Mouse (Mus musculus) left cerebral cortex, adult 8-10 months (tissue): Measurements from ENCODE around the gene Eipr1. TPM values are rescaled to one million over a fixed set of nuclear protein-coding genes. Genes with fewer than 3 reads are reported as not detected.
A peak's percentile ranks its signal among the peaks of the same experiment; 100 is the strongest.
"Not testable (repeated sequence)": the region's sequence is repeated elsewhere in the genome, so short reads cannot be mapped to it uniquely, and the experiment has no call there.

ENCODE experiments used
- DNase-seq, 2 experiments: peaks; one replicate each; pipeline ENCODE4 v3.0.0; 2022; ENCODE audit warnings: low spot score in 2 of 2
- total RNA-seq, 4 experiments: library from RNA; stranded (reverse); gene quantifications; 2 replicates each; pipeline ENCODE4 v1.2.4; 2022

Gene Eipr1
- 10 to 100 TPM; 57.1 to 65.8 (median 61.0) TPM for total RNA-seq

DNA sequence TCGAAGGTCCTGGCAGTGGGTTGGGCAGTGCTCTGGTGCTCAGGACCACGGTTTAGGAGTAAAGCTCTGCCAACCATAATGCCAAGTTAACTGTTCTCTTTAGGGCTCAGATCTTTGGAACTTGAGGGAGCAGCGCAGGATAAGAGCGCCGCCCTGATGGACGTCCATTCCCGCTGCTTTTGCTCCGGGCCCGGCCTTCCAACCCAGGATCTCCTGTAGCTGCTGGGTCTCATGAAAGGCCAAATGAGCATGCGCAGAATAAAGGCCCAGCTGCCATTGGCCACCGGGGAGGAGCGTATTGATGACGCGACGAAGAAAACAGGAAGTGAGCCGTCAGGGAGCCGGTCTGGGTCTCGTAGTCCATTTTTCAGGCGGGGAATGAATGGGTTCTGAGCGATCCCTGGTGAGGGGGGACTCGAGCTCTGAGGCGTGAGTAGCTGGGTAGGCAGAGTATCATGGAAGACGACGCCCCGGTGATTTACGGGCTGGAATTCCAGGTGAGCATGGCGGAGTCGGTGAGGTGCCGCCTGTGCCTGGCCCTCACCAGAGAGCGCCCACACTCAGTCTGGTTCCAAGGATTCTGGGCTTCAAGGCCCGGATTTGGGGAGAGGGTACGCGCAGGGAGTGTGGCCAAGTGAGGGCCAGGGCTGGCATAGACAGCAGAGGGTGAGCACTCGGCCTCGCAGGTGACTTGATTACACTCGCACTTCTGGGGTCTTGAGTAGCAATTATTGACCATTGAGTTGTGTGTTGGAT lies at the start of gene Eipr1:
Gene Eipr1, plus strand, starts transcription at position 296 of the 756 bp plus-strand sequence.
- DNase-seq = peak; percentile 66 to 92

DNA sequence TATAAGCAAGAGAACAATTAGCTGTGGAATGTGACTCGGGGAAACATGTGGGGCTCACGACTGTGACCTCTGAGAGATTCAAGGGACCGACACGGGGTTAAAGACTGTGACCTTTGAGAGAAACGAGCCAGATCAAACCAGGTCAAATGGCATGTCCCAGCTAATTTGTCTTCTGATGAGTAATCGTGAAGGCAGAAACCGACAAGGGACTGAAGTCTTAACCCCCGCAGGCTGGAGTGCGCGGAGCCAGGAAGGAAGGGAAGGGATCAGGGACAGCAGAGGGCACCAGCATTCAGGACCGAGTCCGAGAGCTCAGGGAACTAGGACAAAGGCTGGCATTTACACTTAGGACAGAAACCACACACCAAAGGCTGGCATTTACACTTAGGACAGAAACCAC lies 47.2 kb upstream of the Eipr1 start:
- DNase-seq = no peak

DNA sequence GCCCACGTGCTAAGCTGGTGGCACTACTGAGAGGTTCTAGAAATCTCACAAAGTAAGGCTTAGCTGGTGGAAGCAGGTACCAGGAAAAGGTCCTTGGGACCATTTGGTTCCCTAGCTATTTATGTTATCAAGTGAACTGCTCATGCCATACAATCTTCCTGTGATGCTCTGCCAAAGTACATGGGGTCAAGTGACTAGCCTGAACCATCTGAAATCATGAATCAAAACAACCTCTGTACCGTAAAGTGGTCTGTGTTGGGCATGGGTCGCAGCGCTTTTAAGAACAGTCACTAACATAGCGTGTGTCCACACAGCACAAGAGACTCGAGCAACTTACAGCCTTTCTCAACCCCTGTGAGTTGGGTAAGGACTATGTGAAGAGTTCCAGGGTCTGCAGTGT lies 46.4 kb upstream of the Eipr1 start:
- DNase-seq = no peak

DNA sequence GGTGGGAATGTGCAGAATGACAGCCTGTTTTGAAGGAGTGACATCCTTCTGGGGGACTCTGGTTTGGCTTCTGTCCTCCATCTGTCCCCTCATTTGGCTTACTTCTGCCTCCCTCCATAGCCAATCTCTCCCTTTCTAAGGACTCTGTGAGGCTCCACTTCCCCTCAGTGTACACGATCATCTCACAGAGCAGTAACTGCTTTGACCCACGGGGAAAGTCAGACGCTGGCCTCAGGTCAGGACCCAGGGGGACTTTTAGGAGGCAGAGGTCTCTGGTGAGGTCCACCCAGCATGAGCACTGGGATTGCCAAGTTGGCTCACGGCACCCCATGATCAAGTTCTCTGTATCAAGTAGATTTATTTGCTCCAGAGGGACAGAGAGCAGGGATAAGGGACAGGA lies 43.4 kb upstream of the Eipr1 start:
- no peak for DNase-seq

DNA sequence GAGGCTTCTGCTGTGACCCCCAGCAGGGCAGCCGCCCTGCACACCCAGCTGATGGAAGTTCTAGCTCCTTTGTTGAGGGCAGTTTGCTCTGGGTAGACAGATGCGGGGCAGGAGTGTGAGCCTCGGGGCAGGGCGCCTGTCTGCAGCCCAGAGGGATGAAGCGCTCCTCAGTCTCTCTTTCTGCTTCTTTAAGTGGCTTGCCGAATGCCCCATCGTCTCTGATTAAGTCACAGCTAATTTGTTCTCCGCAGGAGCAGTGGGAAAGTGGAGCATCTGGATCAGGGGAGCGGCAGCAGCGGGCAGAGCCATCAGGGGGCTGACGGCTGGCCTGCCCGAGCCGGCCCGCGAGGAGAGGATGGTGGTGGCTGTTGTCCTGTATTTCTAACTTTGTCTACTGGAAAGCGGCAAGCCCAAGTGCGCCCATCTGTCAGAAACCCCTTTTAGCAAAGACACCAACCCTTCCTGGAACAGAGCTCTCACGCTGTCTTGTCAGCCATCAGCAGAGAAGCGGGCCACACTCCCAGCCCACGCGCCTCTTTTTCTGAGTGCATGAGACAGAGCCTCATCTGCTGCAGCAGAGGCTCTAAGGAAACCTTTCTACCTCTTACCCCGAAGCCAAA lies 40.9 kb upstream of the Eipr1 start:
- peak; percentile 56 to 93 for DNase-seq

DNA sequence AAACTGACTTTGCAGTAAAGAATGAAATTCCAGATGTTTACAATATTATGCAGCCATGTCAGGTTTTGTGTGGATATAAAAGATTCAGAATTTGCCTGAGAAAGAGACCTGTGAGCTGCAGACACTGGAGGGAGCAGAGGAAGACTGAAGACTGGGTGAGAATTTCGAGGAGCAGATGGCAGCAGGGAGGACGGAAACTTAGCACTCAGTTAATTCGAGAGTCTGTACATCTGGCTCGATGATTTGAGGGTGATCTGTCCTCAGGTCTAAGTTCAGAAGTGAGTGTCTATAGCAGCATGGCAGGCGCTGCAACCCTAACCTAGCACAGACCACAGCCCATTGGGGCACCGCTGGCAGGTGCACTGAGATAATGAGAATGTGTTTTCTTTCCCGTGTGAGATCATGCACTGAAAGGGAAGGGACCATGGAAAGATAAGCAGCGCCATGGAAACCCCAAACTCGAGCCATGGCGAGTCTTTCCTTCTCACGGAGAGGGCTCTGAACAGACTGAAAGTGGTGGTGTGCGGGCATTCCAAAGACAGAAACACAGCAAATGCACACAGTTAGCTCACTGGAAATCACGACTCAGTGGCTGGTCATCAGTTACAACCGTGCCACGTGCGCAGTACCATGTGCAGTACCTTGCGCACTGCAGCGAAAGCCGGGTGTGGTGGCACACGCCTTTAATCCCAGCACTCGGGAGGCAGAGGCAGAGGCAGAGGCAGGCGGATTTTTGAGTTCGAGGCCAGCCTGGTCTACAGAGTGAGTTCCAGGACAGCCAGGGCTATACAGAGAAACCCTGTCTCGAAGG lies 36.6 kb upstream of the Eipr1 start:
- no peak for DNase-seq

DNA sequence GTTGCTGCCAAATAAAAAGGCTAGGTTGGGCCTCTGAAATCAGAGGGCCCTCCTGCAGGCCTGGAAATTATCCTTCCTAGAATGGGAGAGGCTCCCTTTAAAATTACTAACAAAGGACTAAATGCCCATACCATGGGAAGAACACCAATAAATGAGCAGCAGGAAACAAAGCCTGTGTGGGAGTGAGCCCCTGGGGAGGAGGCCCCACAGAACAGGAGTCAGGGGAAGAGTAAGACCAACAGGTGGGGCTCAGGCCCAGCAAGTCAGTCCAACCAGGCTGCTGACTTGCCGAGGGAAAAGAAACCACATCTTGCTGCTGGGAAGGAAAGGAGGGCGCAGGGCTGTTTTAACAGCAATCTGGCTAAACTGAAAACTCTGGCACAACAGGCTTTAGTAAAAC lies 34.5 kb upstream of the Eipr1 start:
- DNase-seq = no peak

DNA sequence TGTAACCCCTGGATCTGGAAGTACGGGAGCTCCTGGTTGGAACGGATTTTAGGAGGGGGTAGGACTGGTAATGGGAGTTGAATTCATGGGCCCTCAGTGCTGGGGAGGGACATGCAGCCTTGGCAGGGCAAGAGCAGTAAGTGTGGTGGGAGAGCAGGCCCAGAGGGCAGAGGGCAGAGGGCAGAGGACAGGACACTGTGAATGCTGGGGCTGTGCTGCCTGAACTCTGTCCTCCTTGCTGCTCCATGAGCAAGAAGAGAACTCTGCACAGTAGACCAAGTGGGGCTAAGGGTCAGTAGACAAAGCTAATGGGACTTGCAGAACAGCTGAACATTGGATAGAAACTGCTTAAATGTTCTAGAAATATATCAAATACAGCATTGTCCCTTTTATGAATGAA lies 33.5 kb upstream of the Eipr1 start:
- no peak for DNase-seq

DNA sequence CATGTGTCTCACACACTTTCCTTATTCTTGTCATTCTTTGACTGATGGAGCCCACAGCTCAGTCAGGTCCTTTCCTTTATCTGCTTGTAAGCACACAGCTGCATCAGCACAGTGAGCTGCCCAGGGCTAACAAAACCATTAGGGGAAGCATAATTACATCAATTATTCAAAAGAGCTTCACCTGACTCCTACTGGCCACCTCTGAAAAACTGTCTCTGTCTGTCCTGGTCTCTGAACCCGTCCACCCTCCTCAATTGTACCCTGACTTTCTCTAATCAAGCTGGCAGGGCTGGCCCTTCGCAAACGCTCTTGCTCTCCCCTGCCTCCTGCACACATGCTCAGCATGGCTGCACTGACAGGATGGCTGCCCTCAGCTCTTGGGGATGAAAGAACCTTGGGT lies 27.2 kb upstream of the Eipr1 start:
- no peak for DNase-seq

DNA sequence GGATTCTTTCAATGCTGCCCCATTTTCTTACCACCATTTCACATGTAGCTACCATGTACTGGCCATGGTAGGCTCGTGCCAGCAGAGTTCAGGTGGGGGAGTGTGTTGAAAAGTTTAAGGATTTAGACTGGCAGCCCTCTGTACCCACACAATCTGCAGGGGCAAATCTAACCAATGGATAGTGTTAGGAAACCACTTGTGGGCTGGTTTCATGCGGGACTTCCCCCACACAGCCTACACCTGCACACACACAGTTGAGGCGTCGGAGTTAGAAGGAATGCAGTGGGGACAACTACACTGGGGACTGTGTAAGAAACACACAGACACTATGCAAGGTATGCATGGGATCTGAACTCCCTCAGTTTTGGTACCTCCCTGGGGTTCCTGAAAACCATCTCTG lies 25.4 kb upstream of the Eipr1 start:
- no peak for DNase-seq

DNA sequence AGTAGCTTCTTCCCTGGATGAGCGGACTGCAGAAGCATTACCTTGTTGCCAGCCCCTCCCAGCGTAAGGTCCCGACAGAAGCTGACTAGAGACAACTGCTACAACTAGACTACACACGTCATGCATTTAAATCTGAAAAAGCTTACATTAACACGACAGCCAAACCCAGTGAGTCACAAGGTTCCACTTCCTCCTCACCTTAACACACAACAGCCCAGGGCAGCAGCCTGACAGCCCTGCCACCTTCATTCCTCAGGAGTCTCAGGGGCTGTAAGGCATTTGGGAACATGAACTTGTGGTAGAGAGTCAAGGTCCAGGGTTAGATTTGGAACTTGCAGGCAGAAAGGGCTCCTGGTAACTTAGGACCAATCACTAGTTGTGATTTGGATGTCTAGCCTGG lies 24.5 kb upstream of the Eipr1 start:
- no peak for DNase-seq

DNA sequence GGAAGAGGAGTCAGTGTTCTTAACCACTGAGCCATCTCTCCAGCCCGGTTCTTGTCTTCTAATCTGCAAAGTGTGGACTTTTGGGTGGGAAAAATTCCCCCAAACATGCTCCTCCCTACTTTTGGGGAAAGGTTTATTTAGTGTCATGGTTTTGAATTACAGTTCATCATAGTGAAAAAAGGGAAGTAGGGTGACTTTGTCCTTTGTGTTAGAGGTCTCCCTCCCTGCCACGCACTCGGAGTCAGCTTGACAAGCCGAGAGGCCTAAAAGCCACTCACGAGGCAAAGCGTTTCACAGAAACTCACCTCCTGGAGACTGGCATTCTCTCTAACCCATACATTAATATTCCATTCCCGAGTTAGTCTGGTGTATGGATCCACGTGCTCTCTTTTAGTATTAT lies 19.0 kb upstream of the Eipr1 start:
- no peak for DNase-seq

DNA sequence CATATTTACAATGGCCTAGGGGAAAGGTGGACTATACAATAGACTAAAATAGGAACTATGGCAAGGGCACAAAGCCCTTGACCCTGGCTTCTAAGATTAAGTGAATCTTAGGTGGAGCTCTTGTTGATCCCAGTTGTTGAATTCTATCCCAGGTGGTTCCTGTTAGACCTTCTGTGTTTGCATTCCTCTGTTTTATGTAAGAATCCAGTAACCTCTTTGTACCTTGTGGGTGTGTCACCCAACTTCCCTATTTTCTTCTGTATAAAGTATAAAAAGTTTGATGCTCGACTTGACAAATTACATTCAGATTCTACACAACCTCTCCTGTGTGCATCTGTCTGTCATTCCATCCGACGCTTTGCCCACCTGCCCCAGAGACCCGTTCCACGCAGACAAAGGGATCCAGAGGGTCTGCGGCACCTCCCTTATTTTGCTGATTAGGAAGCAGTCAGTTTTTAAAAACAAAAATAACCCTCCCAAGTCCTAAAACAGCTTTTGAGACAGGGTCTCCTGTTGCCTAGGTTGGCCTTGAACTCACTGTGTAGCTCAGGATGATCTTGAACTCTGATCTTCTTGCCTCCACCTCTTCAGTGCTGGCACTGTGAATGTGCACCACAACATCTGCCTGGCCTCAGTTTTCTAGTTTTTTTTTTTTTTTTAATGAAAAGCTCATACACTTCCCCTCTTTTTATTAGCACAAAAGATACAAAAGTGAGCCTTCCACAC lies 17.9 kb upstream of the Eipr1 start:
- DNase-seq = not testable (repeated sequence)

DNA sequence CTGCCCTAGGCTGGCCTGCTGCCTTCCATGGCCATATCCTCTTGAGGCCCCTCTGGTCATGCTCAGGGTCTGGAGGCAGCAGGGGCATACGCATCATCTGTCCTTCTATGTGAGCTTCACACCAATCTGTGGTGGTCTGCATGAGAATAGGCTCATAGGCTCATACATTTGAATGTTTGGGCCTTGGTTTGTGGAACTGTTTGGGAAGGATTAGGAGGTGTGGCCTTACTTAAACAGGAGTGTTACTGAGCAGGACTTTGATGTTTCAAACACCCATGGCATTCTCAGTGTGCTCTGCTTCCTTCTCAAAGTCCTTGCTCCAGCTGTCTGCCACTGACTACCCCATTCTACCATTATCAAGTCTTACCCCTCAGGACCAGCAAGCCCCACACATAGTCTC lies 17.3 kb upstream of the Eipr1 start:
- no peak for DNase-seq

DNA sequence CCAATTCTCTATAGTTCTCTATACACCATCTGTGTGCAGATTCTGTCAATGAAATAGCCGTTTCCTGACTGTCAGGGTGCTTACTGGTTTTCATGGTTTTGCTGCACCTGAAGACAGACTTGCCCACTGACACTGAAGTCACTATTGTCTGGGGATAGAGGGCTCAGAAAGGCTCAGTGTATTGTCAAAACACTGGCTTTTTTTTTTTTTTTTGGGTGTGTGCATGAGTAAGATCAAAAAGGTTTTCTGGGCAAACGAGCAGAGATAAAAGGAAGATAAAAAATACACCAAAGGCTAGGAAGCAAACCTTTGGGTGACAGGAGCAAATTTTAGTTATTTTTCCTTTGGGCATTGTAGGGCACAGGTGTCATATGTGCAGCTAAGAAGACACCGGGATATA lies 16.3 kb upstream of the Eipr1 start:
- DNase-seq = no peak

DNA sequence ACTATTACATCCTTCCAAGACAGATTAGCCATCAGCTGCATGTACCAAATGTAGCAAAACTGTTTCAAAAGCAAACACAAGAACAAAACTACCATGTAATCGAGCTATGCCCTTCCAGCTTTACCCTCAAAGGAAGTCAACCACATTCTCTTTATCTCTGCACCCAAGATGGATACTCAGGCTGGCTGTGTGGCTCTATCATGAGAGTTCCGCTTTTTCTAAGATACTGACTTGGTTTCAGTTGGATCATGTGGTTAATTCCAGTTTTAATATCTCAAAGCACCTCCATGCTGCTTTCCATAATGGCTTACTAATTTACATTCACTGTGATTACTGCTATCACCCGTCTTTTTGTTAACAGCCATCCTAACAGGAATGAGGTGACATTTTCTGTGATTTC lies 8.3 kb upstream of the Eipr1 start:
- no peak for DNase-seq

DNA sequence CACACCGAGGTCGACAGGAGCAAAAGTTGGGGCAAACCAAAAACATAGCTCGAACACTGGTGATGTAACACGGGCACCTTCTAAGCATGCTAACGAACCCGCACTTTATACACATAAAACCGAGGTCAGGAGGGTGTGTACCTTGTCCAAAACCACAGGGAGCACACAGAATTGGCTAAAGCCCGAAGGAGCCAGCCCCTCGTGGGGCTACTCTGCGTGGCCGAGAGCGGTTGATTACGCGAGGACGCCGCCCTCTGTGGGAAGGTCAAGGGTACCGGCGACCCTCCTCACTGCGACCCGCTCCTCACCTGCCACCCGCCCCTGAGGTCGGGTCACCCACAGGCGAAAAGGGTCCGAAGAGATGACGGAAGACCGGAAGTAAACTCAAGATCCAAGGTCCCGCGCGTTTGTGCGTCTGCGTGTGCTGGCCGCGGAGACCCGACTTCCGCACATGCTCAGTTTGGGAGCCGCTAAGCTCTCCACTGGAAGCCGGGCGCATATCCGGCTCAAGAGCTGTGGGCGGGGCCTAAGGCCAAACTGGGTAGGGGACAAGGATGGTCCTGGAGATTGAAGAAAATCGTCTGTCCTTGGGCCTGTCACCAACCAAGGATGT lies 1.5 kb upstream of the Eipr1 start, which contains the start of gene Trappc12:
Gene Trappc12, minus strand, starts transcription at position 452 of the 613 bp plus-strand sequence.
- peak; percentile 57 to 78 for DNase-seq

DNA sequence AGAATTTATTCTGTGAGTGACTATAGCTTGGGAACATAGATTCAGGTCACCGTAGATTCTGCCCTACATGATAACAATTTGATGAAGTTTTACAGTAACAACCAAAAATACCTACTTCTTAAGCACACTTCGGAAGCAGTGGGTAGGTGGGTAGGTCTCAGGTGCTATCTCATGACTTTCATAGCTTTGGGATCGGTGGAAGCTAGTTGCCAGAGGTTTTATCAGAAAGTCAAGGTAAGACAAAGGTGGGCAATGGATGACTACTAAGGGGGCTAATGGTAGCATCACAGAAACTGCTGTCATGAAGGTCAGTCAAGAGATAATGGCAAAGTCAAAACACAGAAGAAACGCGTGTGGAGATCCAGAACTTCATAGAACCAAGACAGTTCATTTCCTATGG lies 727 bp upstream of the Eipr1 start:
- DNase-seq = no peak

DNA sequence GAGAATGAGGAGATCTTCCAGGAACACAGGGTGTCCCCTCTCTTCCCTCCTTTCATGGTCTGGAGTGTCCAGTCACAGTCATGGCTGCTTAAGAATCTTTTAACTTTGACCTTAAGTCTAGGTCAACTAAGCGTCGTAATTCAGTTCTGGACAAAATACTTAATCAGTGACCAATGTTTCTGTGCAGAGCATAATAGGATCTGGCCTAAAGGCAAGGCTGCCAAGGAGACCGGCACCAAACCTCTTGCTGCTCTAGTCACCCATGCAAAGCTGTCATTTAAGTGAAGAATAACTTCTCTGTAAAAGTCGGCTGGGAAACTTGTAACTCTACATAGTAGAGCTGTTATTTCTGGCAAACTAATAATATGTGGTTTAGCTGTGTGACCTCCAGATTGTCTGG lies 4.4 kb downstream of the Eipr1 start:
- no peak for DNase-seq

DNA sequence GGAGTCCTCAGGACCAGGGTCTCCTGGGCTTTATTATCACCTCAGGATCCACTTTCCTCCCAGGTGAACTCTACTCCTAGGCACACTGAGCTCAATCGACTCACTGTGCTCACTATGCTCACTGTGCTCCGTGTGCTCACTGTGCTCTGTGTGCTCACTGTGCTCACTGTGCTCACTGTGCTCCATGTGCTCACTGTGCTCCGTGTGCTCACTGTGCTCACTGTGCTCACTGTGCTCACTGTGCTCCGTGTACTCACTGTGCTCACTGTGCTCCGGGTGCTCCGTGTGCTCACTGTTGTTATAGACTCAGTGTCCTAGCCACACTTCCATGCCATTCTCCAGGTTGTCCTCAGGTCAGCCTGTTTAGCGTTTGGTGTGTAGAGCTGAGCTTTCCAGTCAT lies 18.4 kb downstream of the Eipr1 start:
- no peak for DNase-seq

DNA sequence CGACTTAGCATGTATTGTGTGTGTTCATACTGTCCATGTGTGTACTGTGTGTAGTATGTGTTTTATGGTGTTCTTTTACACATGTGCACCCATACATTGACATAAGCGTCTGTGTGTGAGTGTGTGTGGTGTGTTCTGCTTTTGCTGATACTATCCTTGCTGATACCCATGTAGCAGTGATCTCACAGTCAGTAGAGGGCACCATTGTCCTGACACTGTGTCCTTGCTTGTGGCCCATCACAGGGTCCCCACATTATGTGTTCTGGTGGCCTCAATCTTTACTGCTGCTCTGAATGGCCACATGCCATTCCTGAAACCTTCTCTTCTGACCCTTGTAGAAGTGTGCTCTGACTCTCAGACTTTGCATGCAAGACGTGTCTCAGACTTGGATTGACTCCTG lies 22.2 kb downstream of the Eipr1 start:
- no peak for DNase-seq
